Mouse (Mus musculus) E14TG2a.4 (cell line): ENCODE results near the gene Klk9.

ENCODE experiments used
- CTCF ChIP-seq: conservative IDR thresholded peaks from 2 replicates; pipeline ENCODE4 v1.5.1; 2014; ENCODE audit warnings: low read length
- POU5F1 ChIP-seq: IDR thresholded peaks from 2 replicates; pipeline ENCODE4 v1.6.1; 2014; ENCODE audit warnings: low read length, borderline replicate concordance

GRCm38 (mm10) chr7:43769636-43770035, 22.1 kb upstream of the Klk9 start:
- TF ChIP-seq CTCF (no peak), POU5F1 (no peak)
